Comparison of ENCODE assay signal across 9 mouse cellular contexts in genomic region chr5:124214516-124215145, GRCm38 (mm10). TPM values are rescaled to one million over a fixed set of nuclear protein-coding genes. Genes with fewer than 3 reads are reported as not detected.
DNase-seq lines count a peak whose midpoint lies in the region; ATAC-seq lines count a peak whose summit lies in the region.
"Had no signal": no experiment of that assay in that cellular context is flagged by ENCODE, and none has a peak within 500 bp of the region (broad histone marks: within the 10 kb centered on the region; RNA-seq: fewer than 3 reads in every experiment).

No protein-coding gene starts in this region.

- no peak overlapping the region for H3K4me3 ChIP-seq in embryonic facial prominence, embryonic 10.5 days
- H3K4me3 ChIP-seq in intestine, embryonic 16.5 days (ENCODE audit: low read length) = no peak overlapping the region
- no peak overlapping the region for H3K4me3 ChIP-seq in stomach, embryonic 15.5 days (replicated peaks)

- peaks cover 19% of the 10 kb centered on the region; the same call in 1 of the 2 replicates for H3K36me3 ChIP-seq in embryonic facial prominence, embryonic 10.5 days (replicated peaks)
- H3K36me3 ChIP-seq in intestine, embryonic 16.5 days (ENCODE audit: control insufficient read depth, insufficient read depth, low read length) = no peaks in the 10 kb centered on the region
- no peaks in the 10 kb centered on the region for H3K36me3 ChIP-seq in stomach, embryonic 15.5 days

- no peaks in the 10 kb centered on the region for H3K27me3 ChIP-seq in embryonic facial prominence, embryonic 10.5 days (replicated peaks; ENCODE audit: low read depth, poor library complexity, severe bottlenecking)
- H3K27me3 ChIP-seq in intestine, embryonic 16.5 days (replicated peaks; ENCODE audit: control insufficient read depth, insufficient read depth, low read length) = no peaks in the 10 kb centered on the region
- H3K27me3 ChIP-seq in stomach, embryonic 15.5 days (replicated peaks) = no peaks in the 10 kb centered on the region

- peaks cover 44% of the 10 kb centered on the region for H3K4me1 ChIP-seq in embryonic facial prominence, embryonic 10.5 days
- H3K4me1 ChIP-seq in intestine, embryonic 16.5 days (ENCODE audit: control insufficient read depth, insufficient read depth, low read length) = peaks cover 6% of the 10 kb centered on the region; the same call in 1 of the 2 replicates
- H3K4me1 ChIP-seq in stomach, embryonic 15.5 days = 0 out of 2 replicates have a peak, but pooled peaks cover 3% of the 10 kb centered on the region

- H3K9me3 ChIP-seq in embryonic facial prominence, embryonic 10.5 days = no peaks in the 10 kb centered on the region
- H3K9me3 ChIP-seq in intestine, embryonic 16.5 days (ENCODE audit: control insufficient read depth, low read length) = no peaks in the 10 kb centered on the region
- no peaks in the 10 kb centered on the region for H3K9me3 ChIP-seq in stomach, embryonic 15.5 days

- no peak overlapping the region for H3K9ac ChIP-seq in intestine, embryonic 16.5 days (ENCODE audit: low read depth, low read length)
- H3K9ac ChIP-seq in stomach, embryonic 15.5 days = no peak overlapping the region

- 85% methylated on average over 14 of the region's 14 CpGs for WGBS in embryonic facial prominence, embryonic 10.5 days
- 79% methylated on average over 14 of the region's 14 CpGs for WGBS in intestine, embryonic 16.5 days
- 71% methylated on average over 14 of the region's 14 CpGs for WGBS in stomach, embryonic 15.5 days

- peak overlapping the region; percentile 48 for H3K27ac ChIP-seq in embryonic facial prominence, embryonic 10.5 days (replicated peaks)
- H3K27ac ChIP-seq in intestine, embryonic 16.5 days (ENCODE audit: low read length) = peak overlapping the region; percentile 20; the same call in 1 of the 2 replicates
- H3K27ac ChIP-seq in stomach, embryonic 15.5 days = peak overlapping the region; percentile 57; the same call in 1 of the 2 replicates

- peak; percentile 40 for DNase-seq in kidney, postnatal 10 days
- DNase-seq in kidney, postnatal 36 days = no peak
- no peak for DNase-seq in embryonic facial prominence, embryonic 10.5 days (ENCODE audit: low spot score)
- DNase-seq in embryo, embryonic 10.5 days (ENCODE audit: low spot score) = no peak
- DNase-seq: kidney, adult 18-20 months had no signal

- H3K4me2 ChIP-seq in intestine, embryonic 16.5 days (ENCODE audit: low read depth, low read length) = no peak overlapping the region
- no peak overlapping the region for H3K4me2 ChIP-seq in stomach, embryonic 15.5 days

- no peak for ATAC-seq in intestine, embryonic 16.5 days
- ATAC-seq in stomach, embryonic 15.5 days (ENCODE audit: insufficient read depth, low FRiP score, low read depth) = no peak
- ATAC-seq in monocyte, adult 5-6 weeks (replicated peaks; ENCODE audit: insufficient number of reproducible peaks, low FRiP score, low TSS enrichment, poor library complexity, severe bottlenecking) = no peak
- no peak for ATAC-seq in erythroblast, adult 5-6 weeks (replicated peaks; ENCODE audit: low FRiP score, poor library complexity, severe bottlenecking)

RNA-seq across cellular contexts. Expression of gene Pitpnm2, which starts 34.9 kb away (rescaled TPM):
- polyA plus RNA-seq in embryonic facial prominence, embryonic 10.5 days (2016; fragmentation: Nextera tagmentation; extraction: Ambion mirVana) = 3.2 and 4.0 TPM in 2 replicates
- 1.8 and 2.4 TPM in 2 replicates for polyA plus RNA-seq in intestine, embryonic 16.5 days (2015; fragmentation: Nextera tagmentation; extraction: Ambion mirVana)
- 5.1 and 5.2 TPM in 2 replicates for polyA plus RNA-seq in stomach, embryonic 15.5 days (2015; fragmentation: Nextera tagmentation; extraction: Ambion mirVana)
- total RNA-seq in monocyte, adult 5-6 weeks (2017) = 1.1 to 2.8 TPM (median 1.3 TPM) in 3 replicates
- total RNA-seq in erythroblast, adult 5-6 weeks (2015; ENCODE audit: low replicate concordance) = 0.42 and 1.9 TPM in 2 replicates
- 0.28 and 1.0 TPM in 2 replicates for total RNA-seq in erythroblast, adult 5-6 weeks (2017; ENCODE audit: low replicate concordance)
